8 mouse cellular contexts compared by ENCODE assay signal in the genomic region with DNA sequence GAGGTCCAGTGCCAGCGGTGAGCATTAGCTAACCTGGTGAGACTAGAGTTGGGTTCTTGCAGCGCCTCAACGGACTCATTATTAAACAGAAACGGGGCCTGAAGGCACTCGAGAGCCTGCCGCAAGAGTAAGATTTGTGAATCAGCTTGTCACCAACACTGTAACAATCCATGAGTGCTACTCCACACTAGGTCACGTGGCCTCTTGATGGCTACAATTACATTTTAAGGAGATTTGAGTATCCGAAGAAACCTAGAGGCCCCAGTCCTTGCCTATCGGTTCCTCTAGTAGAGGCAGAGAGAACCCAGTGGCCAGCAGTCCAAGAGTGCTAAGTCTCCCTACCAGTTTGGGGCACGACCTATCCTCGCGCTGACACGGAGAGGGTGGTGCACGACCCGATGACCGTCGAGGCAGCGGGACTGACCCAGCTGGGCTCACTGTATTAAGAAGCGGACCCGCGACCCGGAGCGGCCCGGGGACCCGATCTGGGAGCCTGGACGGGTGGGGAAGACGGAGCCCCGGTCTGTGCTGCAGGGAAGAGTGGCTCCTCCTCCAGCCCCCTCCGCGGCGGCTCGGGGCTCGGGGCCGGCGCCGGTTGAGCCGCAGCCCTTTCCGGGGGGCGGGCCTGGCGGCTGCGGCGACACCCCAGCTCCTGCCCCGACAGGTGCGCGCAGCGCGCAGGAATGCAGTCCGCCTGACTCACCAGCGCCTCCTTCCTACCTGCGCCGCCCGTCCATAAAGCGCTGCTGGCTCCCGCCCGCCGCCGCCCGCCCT. TPM values are rescaled to one million over a fixed set of nuclear protein-coding genes. Genes with fewer than 3 reads are reported as not detected.
DNase-seq lines count a peak whose midpoint lies in the region; ATAC-seq lines count a peak whose summit lies in the region.

A gene (plus strand): TSS at position 401 of the 774 bp plus-strand sequence.

- peak within 1 kb of the TSS; percentile 76 for H3K27ac ChIP-seq in embryonic facial prominence, embryonic 15.5 days (replicated peaks)
- H3K27ac ChIP-seq in liver, embryonic 12.5 days, result no peak within 1 kb of the TSS

- no peaks in the 10 kb centered on the region for H3K9me3 ChIP-seq in embryonic facial prominence, embryonic 15.5 days (replicated peaks)
- H3K9me3 ChIP-seq in liver, embryonic 12.5 days (replicated peaks), result no peaks in the 10 kb centered on the region

- peaks cover 19% of the 10 kb centered on the region for H3K4me1 ChIP-seq in embryonic facial prominence, embryonic 15.5 days
- peaks cover 16% of the 10 kb centered on the region for H3K4me1 ChIP-seq in liver, embryonic 12.5 days

- H3K4me3 ChIP-seq in embryonic facial prominence, embryonic 15.5 days (replicated peaks), result peak within 1 kb of the TSS; percentile 50
- H3K4me3 ChIP-seq in liver, embryonic 12.5 days, result peak within 1 kb of the TSS; percentile 49

- H3K27me3 ChIP-seq in embryonic facial prominence, embryonic 15.5 days, result peaks cover 42% of the 10 kb centered on the region
- peaks cover 69% of the 10 kb centered on the region for H3K27me3 ChIP-seq in liver, embryonic 12.5 days (replicated peaks)

- no peaks in the 10 kb centered on the region for H3K36me3 ChIP-seq in embryonic facial prominence, embryonic 15.5 days
- H3K36me3 ChIP-seq in liver, embryonic 12.5 days, result no peaks in the 10 kb centered on the region

- DNase-seq in spleen, adult 18-20 months, result peak; percentile 35 to 51
- DNase-seq in spleen, adult 12 weeks (ENCODE audit: low spot score), result no peak
- DNase-seq in induced T-regulatory cell, adult 2 months (ENCODE audit: low read depth), result peak; percentile 72
- peak; percentile 19 for DNase-seq in neural tube, embryonic 10.5 days (ENCODE audit: extremely low spot score, low spot score)
- peak; percentile 75 to 76 for DNase-seq in urinary bladder, postnatal 36 days (ENCODE audit: low spot score in 2 of 2)
- DNase-seq in left cerebral cortex, postnatal 36 days (ENCODE audit: low spot score in 2 of 2), result no peak

- intact Hi-C loops in left cerebral cortex, postnatal 36 days (cut with DNase I), result no loop called here

- H3K4me2 ChIP-seq in embryonic facial prominence, embryonic 15.5 days (replicated peaks), result peak within 1 kb of the TSS; percentile 80
- H3K4me2 ChIP-seq in liver, embryonic 12.5 days, result peak within 1 kb of the TSS; percentile 72

- ATAC-seq in embryonic facial prominence, embryonic 15.5 days (ENCODE audit: insufficient number of reproducible peaks, low FRiP score, low TSS enrichment, low read depth), result peak; percentile 70
- ATAC-seq in liver, embryonic 12.5 days, result peak; percentile 24; the same call in 1 of the 2 replicates

- 8% methylated on average over 47 of the region's 58 CpGs for WGBS in embryonic facial prominence, embryonic 15.5 days
- 10% methylated on average over 58 of the region's 58 CpGs for WGBS in liver, embryonic 12.5 days (ENCODE audit: insufficient replicate concordance)

- H3K9ac ChIP-seq in embryonic facial prominence, embryonic 15.5 days, result peak within 1 kb of the TSS; percentile 42
- peak within 1 kb of the TSS; percentile 4; the same call in 1 of the 2 replicates for H3K9ac ChIP-seq in liver, embryonic 12.5 days

RNA-seq across cellular contexts. Expression of the gene that starts here (rescaled TPM):
- 21.1 and 21.5 TPM in 2 replicates for polyA plus RNA-seq in embryonic facial prominence, embryonic 15.5 days (2015; fragmentation: Nextera tagmentation; extraction: Ambion mirVana)
- 0.31 and 0.44 TPM in 2 replicates for polyA plus RNA-seq in liver, embryonic 12.5 days (2016; fragmentation: Nextera tagmentation; extraction: Ambion mirVana)
- 1 to 10 TPM; 5.1 to 7.3 TPM for total RNA-seq in left cerebral cortex, postnatal 36 days (2021)

Comparison
In these comparisons a context has a peak if more than half of its experiments do, and no peak if none do; other contexts are left out.
1. RNA of the gene that starts here (polyA plus RNA-seq): 21.1 to 21.5 TPM in embryonic facial prominence, embryonic 15.5 days; 0.31 to 0.44 TPM in liver, embryonic 12.5 days; every median in the first group is over 10 times any median in the second.
2. DNase-seq: peak in spleen, adult 18-20 months (2 of 2), induced T-regulatory cell, adult 2 months (single experiment), neural tube, embryonic 10.5 days (single experiment) and urinary bladder, postnatal 36 days (2 of 2); none in spleen, adult 12 weeks (single experiment) and left cerebral cortex, postnatal 36 days (0 of 2).
3. Peak in ATAC-seq, H3K4me3 ChIP-seq, H3K9ac ChIP-seq and H3K4me2 ChIP-seq in liver, embryonic 12.5 days; RNA of the gene not detected or under 1 TPM.